Mouse (Mus musculus) CH12.LX (cell line): ENCODE data around the gene Syn3. TPM values are rescaled to one million over a fixed set of nuclear protein-coding genes. Genes with fewer than 3 reads are reported as not detected.

ENCODE experiments used
- DNase-seq: peaks from one replicate; pipeline ENCODE4 v3.0.0-alpha.2; 2013; ENCODE audit errors: extremely low read depth
- H3K27ac ChIP-seq: 2 replicates; pipeline ENCODE4 v1.5.1; 2012; ENCODE audit warnings: low read depth, mild to moderate bottlenecking, control low read depth, moderate library complexity; ENCODE audit not compliant: insufficient read depth
- H3K27me3 ChIP-seq: replicated peaks from 2 replicates; pipeline ENCODE3; 2012; ENCODE audit warnings: inconsistent platforms
- H3K36me3 ChIP-seq, 2 experiments: replicated peaks in 1 of 2; 2 replicates each; pipeline versions ENCODE3 to v1.6.1; 2012; ENCODE audit warnings: inconsistent platforms in 1 of 2, low read length in 1 of 2, mild to moderate bottlenecking in 1 of 2, mixed read lengths in 1 of 2, moderate library complexity in 1 of 2; ENCODE audit not compliant: control insufficient read depth in 1 of 2, insufficient read depth in 1 of 2
- H3K4me1 ChIP-seq, 2 experiments: 2 replicates each; pipeline ENCODE4 v1.6.1; 2012; ENCODE audit warnings: inconsistent platforms in 1 of 2, moderate library complexity in 1 of 2; ENCODE audit not compliant: insufficient read depth in 2 of 2, control insufficient read depth in 1 of 2
- H3K4me2 ChIP-seq: 2 replicates; pipeline ENCODE4 v1.6.1; 2012; ENCODE audit warnings: low read depth, mild to moderate bottlenecking, control low read depth; ENCODE audit not compliant: poor library complexity, insufficient read depth, severe bottlenecking
- H3K4me3 ChIP-seq, 3 experiments: fragments of 150-350 bp in 1 of 3; sonication (generic) in 1 of 3; replicated peaks in 1 of 3; 2 replicates each; pipeline versions ENCODE3 to v1.5.1; 2011 to 2012; ENCODE audit warnings: low read depth in 2 of 3, low read length in 2 of 3, mild to moderate bottlenecking in 2 of 3, moderate library complexity in 2 of 3, control low read depth in 1 of 3, improper control_type of control experiment in 1 of 3, inconsistent platforms in 1 of 3, mixed read lengths in 1 of 3; ENCODE audit not compliant: poor library complexity in 1 of 3
- H3K79me2 ChIP-seq: replicated peaks from 2 replicates; pipeline ENCODE4 v1.6.1; 2012; ENCODE audit warnings: mild to moderate bottlenecking, moderate library complexity; ENCODE audit not compliant: control insufficient read depth, poor library complexity, insufficient read depth, severe bottlenecking; ENCODE audit errors: extremely low read depth
- H3K9ac ChIP-seq: 2 replicates; pipeline ENCODE4 v1.6.1; 2012; ENCODE audit warnings: low read depth, mild to moderate bottlenecking, control low read depth, moderate library complexity; ENCODE audit not compliant: insufficient read depth
- H3K9me3 ChIP-seq: replicated peaks from 2 replicates; pipeline ENCODE3; 2012; ENCODE audit warnings: low read length, inconsistent platforms, mixed read lengths
- BHLHE40 ChIP-seq: IDR thresholded peaks from 2 replicates; pipeline ENCODE4 v1.6.1; 2011; ENCODE audit warnings: mild to moderate bottlenecking, low read depth, low read length, improper control_type of control experiment
- CTCF ChIP-seq, 2 experiments: IDR thresholded peaks in 1 of 2; conservative IDR thresholded peaks in 1 of 2; 2 replicates each; pipeline ENCODE4 v1.5.1; 2011 to 2012; ENCODE audit warnings: low read depth in 2 of 2, low read length in 2 of 2, improper control_type of control experiment in 1 of 2, inconsistent platforms in 1 of 2, mild to moderate bottlenecking in 1 of 2, moderate library complexity in 1 of 2
- ELF1 ChIP-seq: IDR thresholded peaks from 2 replicates; pipeline ENCODE4 v1.6.1; 2014; ENCODE audit warnings: low read depth, mild to moderate bottlenecking, inconsistent platforms, low read length, improper control_type of control experiment
- EP300 ChIP-seq: IDR thresholded peaks from 2 replicates; pipeline ENCODE4 v1.6.1; 2011; ENCODE audit warnings: low read length, improper control_type of control experiment
- ETS1 ChIP-seq: conservative IDR thresholded peaks from 2 replicates; pipeline ENCODE4 v1.6.1; 2012; ENCODE audit warnings: low read depth, mild to moderate bottlenecking, inconsistent platforms, low read length, improper control_type of control experiment, moderate library complexity
- GABPA ChIP-seq: IDR thresholded peaks from 2 replicates; pipeline ENCODE4 v1.6.1; 2012; ENCODE audit warnings: low read depth, low read length, improper control_type of control experiment, inconsistent platforms; ENCODE audit not compliant: insufficient replicate concordance
- JUN ChIP-seq: IDR thresholded peaks from 2 replicates; pipeline ENCODE4 v1.6.1; 2011; ENCODE audit warnings: low read depth, mild to moderate bottlenecking, low read length, improper control_type of control experiment, moderate library complexity; ENCODE audit not compliant: insufficient read depth
- JUND ChIP-seq: conservative IDR thresholded peaks from 2 replicates; pipeline ENCODE4 v1.6.1; 2011; ENCODE audit warnings: low read depth, low read length, improper control_type of control experiment
- KAT2A ChIP-seq: IDR thresholded peaks from 2 replicates; pipeline ENCODE4 v1.6.1; 2012; ENCODE audit warnings: low read length, improper control_type of control experiment, inconsistent platforms; ENCODE audit not compliant: insufficient replicate concordance
- MAX ChIP-seq: IDR thresholded peaks from 2 replicates; pipeline ENCODE4 v1.6.1; 2011; ENCODE audit warnings: low read length, improper control_type of control experiment
- MXI1 ChIP-seq: IDR thresholded peaks from 2 replicates; pipeline ENCODE4 v1.6.1; 2011; ENCODE audit warnings: mild to moderate bottlenecking, low read depth, low read length, improper control_type of control experiment
- MYC ChIP-seq: IDR thresholded peaks from 2 replicates; pipeline ENCODE4 v1.6.1; 2011; ENCODE audit warnings: low read depth, mild to moderate bottlenecking, improper control_type of control experiment, low read length
- RCOR1 ChIP-seq: conservative IDR thresholded peaks from 2 replicates; pipeline ENCODE4 v1.6.1; 2012; ENCODE audit warnings: low read depth, mild to moderate bottlenecking, inconsistent platforms, low read length, improper control_type of control experiment
- SIN3A ChIP-seq: IDR thresholded peaks from 2 replicates; pipeline ENCODE4 v1.6.1; 2012; ENCODE audit warnings: low read length, improper control_type of control experiment, inconsistent platforms
- SMC3 ChIP-seq: IDR thresholded peaks from 2 replicates; pipeline ENCODE4 v1.6.1; 2011; ENCODE audit warnings: low read depth, low read length, improper control_type of control experiment
- TCF12 ChIP-seq: IDR thresholded peaks from 2 replicates; pipeline ENCODE4 v1.6.1; 2014; ENCODE audit warnings: low read depth, mild to moderate bottlenecking, inconsistent platforms, low read length, improper control_type of control experiment
- USF1 ChIP-seq: IDR thresholded peaks from 2 replicates; pipeline ENCODE4 v1.6.1; 2014; ENCODE audit warnings: low read depth, mild to moderate bottlenecking, inconsistent platforms, low read length, improper control_type of control experiment
- USF2 ChIP-seq: conservative IDR thresholded peaks from 2 replicates; pipeline ENCODE4 v1.6.1; 2011; ENCODE audit warnings: low read depth, low read length, improper control_type of control experiment
- ZC3H11A ChIP-seq: IDR thresholded peaks from 2 replicates; pipeline ENCODE4 v1.6.1; 2012; ENCODE audit warnings: low read depth, mild to moderate bottlenecking, inconsistent platforms, low read length, improper control_type of control experiment
- ZNF384 ChIP-seq: IDR thresholded peaks from 2 replicates; pipeline ENCODE4 v1.6.1; 2012; ENCODE audit warnings: low read depth, low read length, improper control_type of control experiment, inconsistent platforms
- dilution Hi-C: fragments of 300-500 bp; cut with MboI; formaldehyde crosslinking; loops from 2 replicates; pipeline ENCODE4 v1.14.3; 2020; ENCODE audit warnings: low sequenced_read_pairs; ENCODE audit not compliant: extremely low pct_unique_long_range_greater_than_20kb, extremely low pct_ligation_motif_present
- in situ Hi-C: fragments of 300-500 bp; cut with MboI; formaldehyde crosslinking; loops from 3 replicates; pipeline ENCODE4 v1.14.3; 2019; ENCODE audit warnings: low sequenced_read_pairs, low pct_ligation_motif_present, low pct_unique_long_range_greater_than_20kb, mixed read lengths
- polyA plus RNA-seq: library from polyadenylated mRNA; unstranded; fragments of >175 nt; gene quantifications from 2 replicates; pipeline ENCODE4 v1.2.1, GENCODE M21; 2012; ENCODE audit warnings: low read depth; ENCODE audit not compliant: insufficient read length
- total RNA-seq, 2 experiments: library from RNA; depleted of rRNA; stranded (reverse); fragments of 300-350 nt in 1 of 2; fragments of >200 nt in 1 of 2; gene quantifications; 2 replicates each; pipeline ENCODE4 v1.2.3; 2012 to 2014

Syn3 gene
- total and polyA plus RNA-seq, 3 experiments: 2.8 to 8.9 (median 5.6) TPM

GRCm38 (mm10) chr10:86346235-86346840, 152.4 kb downstream of the Syn3 start:
- DNase-seq: no peak
- TF ChIP-seq BHLHE40: no peak
- no peak for TF ChIP-seq GABPA
- TF ChIP-seq TCF12: no peak
- TF ChIP-seq SMC3: no peak
- TF ChIP-seq USF1: no peak
- TF ChIP-seq ELF1: no peak
- TF ChIP-seq CTCF (conservative IDR thresholded peaks at IDR 0.05 in 1 of 2, IDR thresholded peaks at IDR 0.05 in 1 of 2; ENCODE audit: low read depth in 2 of 2, low read length in 2 of 2): no peak
- TF ChIP-seq SIN3A: no peak
- no peak for TF ChIP-seq RCOR1
- TF ChIP-seq MAX: no peak
- TF ChIP-seq MXI1: no peak
- no peak for TF ChIP-seq ZC3H11A
- no peak for TF ChIP-seq KAT2A
- no peak for TF ChIP-seq USF2
- no peak for TF ChIP-seq MYC
- TF ChIP-seq EP300: no peak
- TF ChIP-seq ZNF384: no peak
- TF ChIP-seq JUN: no peak
- TF ChIP-seq ETS1: no peak
- H3K4me2 ChIP-seq: no peak overlapping the region
- dilution Hi-C loops (no loop called here), in situ Hi-C loops (no loop called here)
- no peaks in the 10 kb centered on the region for H3K4me1 ChIP-seq
- H3K27me3 ChIP-seq: no peaks in the 10 kb centered on the region
- H3K36me3 ChIP-seq: peaks cover 0 to 48% of the 10 kb centered on the region in 2 experiments
- H3K79me2 ChIP-seq: no peaks in the 10 kb centered on the region
- H3K27ac ChIP-seq: no peak overlapping the region
- H3K4me3 ChIP-seq: no peak overlapping the region
- no peak overlapping the region for H3K9ac ChIP-seq
- H3K9me3 ChIP-seq: no peaks in the 10 kb centered on the region

- dilution Hi-C loops: no loop called here
- H3K79me2 ChIP-seq: no peaks in the 10 kb centered on the region
- H3K36me3 ChIP-seq: peaks cover 0 to 46% of the 10 kb centered on the region in 2 experiments
- H3K4me1 ChIP-seq: no peaks in the 10 kb centered on the region
- no peak overlapping the region for H3K9ac ChIP-seq
- no peaks in the 10 kb centered on the region for H3K9me3 ChIP-seq
- no peak overlapping the region for H3K4me3 ChIP-seq
- no peak for DNase-seq
- H3K27ac ChIP-seq: no peak overlapping the region
- H3K27me3 ChIP-seq: no peaks in the 10 kb centered on the region
- no peak overlapping the region for H3K4me2 ChIP-seq
- in situ Hi-C loops: no loop called here
- TF ChIP-seq JUND (no peak), TCF12 (no peak), JUN (no peak)
Observed at GRCm38 (mm10) chr10:86345645-86346044, 153.1 kb downstream of the Syn3 start.
